Mouse (Mus musculus) effector memory CD4-positive, alpha-beta T cell, adult 7 months (primary cell): Measurements from ENCODE around the gene Pcbp3. TPM values are rescaled to one million over a fixed set of nuclear protein-coding genes. Genes with fewer than 3 reads are reported as not detected.

Experiments used
- polyA plus RNA-seq: library from polyadenylated mRNA; unstranded; fragments of 100-300 nt; shearing (Covaris generic); gene quantifications from one replicate; pipeline ENCODE4 v1.2.1, GENCODE M21; 2017

Gene Pcbp3
- 12.8 TPM for polyA plus RNA-seq

DNA sequence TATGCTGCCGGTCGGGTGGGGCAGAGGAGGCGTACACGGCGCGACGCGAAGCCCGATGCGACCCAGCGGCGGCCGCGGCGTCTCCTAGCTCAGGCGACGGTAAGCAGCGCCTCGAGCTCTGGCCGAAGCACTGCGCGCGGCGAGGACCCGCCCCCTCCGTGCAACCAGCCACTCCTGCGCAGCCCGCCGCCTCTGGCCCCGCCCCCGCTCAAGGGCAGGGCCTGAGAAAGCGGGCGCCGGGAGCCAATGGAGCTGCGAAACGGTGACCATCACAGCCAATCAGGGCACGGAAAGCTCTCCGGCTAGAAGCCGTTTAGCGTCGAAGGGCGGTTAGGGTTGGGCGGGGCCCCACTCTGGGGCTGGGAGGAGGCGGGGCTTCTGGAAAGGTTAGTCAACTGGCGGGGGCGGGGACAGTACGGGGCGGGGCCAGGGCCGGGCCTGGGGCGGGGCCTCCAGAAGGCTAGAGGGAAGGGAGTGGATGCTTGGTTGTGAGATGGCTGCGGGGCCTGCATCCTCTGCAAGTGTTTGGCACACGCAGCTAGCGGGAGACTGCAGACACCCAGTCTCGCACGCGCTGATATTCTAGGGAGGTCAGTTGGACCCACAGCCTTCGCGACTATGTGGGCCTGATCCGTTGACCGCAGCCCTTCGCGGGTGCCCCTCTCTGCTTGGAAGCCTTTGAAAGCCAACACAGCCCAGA lies at the start of gene Pcbp3:
TSS of gene Pcbp3 (minus strand) at position 98 of the 700 bp plus-strand sequence.

DNA sequence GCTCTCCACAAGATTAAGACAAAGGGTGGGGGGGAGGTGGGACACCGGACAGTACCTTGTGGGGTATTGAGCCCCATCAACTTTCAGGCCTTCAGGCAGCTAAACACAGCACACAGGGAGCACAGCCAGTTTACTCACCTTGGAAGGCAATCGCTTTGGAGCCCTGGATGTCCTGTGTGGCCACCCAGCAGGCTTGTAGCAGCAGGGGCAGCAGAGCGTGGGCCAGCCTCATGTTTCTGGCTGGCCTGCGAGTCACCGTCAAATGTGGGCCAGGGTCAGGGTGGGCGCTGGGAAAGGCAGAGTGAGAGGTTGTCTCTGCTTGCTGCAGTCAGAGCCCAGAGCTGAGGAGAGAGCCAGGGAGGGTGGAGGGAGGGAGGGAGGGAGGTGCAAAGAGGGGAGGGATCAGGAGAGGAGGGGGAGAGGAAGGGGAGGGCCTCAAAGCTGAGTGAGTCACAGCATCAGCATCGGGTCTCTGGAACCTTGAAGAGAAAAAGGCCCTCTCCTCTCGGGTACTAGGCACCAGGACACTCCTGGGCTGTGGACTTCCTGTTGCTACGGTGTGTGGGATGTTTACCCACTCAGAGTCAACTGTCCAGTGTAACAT lies 235.9 kb downstream of the Pcbp3 start, which contains the start of gene Col6a1:
TSS of gene Col6a1 (minus strand) at position 487 of the 604 bp plus-strand sequence.

Other genes with a start within 250 kb of the Pcbp3 start
- not detected for gene Col6a1, start 235.7 kb downstream of the Pcbp3 start, polyA plus RNA-seq
- gene Slc19a1, start 70.4 kb upstream of the Pcbp3 start, polyA plus RNA-seq, result 18.7 TPM
- not detected for gene Col18a1, start 204.7 kb upstream of the Pcbp3 start, polyA plus RNA-seq